Mouse (Mus musculus): Measurements from ENCODE around the gene Pld2.
"Not testable (repeated sequence)": the region's sequence is repeated elsewhere in the genome, so short reads cannot be mapped to it uniquely, and the experiment has no call there.

Gene Pld2

DNA sequence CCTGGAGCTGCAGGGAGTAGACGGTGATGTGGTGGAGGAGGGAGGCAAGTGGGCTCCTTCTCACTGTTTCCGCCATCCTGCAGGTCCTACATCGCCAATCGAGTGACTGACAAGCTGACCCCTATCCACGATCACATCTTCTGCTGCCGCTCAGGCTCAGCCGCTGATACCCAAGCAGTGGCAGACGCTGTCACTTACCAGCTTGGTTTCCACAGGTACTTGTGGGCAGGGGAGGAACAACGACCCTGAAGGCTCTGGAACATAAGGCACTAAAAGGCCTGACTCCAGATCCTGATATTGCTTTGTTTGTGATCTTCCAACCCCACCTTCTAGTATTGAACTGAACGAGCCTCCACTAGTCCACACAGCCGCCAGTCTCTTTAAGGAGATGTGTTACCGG, 13.7 kb upstream of the Pld2 start:
- no peak for DNase-seq

DNA sequence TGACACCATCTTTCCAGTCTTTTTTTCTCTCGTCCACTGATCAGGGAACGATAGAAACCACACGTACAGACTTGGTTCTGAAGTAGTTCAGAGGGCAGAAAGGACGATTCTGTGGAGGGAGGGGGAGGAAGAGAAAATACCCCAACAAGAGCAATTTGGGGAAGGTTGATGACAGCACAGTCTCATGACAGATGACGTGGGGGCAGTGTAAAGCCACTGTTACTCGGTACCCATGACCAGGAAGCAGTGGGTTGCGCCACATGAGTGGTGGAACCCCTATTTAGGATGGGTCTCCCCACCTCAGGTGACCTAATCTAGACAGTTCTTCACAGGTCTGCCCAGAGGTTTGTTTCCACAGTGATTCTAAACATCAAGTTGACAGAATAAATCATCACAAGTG, 11.3 kb upstream of the Pld2 start:
- no peak for DNase-seq

DNA sequence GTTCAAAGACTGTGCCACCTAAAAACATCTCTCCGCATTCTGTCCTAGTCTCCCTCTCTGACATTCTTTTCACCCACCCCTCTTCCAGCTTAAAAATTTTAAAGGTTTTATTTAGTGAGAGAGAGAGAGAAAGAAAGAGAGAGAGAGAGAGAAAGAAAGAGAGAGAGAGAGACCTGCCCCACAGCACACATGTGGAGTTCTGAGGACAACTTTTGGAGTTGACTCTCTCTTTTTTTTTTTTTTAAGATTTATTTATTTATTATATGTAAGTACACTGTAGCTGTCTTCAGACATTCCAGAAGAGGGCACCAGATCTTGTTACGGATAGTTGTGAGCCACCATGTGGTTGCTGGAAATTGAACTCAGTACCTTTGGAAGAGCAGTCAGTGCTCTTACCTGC, 8.8 kb upstream of the Pld2 start:
- DNase-seq = not testable (repeated sequence)

DNA sequence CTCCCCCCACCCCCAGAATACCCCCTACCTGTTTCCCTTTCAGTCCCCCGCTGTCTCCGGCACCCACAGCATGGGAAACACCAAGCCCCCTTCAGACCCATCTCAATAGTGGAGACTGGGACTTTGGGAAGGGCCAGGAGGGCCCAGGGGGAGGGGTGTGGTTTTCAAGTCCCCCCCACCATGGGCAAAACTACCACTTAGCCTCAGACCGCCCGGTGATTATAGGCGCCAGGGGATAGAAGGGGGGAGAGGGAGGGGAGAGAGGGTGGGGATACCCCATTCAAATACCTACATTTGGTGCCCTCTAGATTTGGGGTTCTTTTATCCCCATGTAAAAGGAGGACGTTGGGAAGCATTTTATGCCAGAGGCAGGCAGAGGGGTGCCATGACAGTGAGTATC, 7.0 kb upstream of the Pld2 start, which contains the start of gene Gm40193:
Gm40193 (minus strand) TSS at position 101 of the 400 bp plus-strand sequence.
- no peak for DNase-seq

DNA sequence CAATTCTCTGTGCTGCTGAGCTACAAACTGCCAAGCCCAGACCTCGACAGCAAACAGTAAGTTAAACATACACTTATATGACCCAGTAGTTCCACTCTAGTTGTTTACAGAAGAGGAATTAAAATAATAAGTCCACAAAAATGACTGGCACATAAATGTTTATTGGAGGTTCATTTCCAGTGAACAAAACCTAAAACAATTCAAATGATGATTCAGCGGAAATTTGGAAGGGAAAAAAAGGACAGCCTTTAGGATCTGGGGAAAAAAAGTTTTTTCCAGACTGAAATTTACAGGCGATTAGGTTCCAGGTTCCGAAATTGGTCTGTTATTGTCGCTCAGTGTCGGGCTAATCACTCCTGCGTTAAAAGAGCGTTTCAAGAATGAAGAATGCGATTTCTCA, 441 bp upstream of the Pld2 start:
- DNase-seq = no peak

DNA sequence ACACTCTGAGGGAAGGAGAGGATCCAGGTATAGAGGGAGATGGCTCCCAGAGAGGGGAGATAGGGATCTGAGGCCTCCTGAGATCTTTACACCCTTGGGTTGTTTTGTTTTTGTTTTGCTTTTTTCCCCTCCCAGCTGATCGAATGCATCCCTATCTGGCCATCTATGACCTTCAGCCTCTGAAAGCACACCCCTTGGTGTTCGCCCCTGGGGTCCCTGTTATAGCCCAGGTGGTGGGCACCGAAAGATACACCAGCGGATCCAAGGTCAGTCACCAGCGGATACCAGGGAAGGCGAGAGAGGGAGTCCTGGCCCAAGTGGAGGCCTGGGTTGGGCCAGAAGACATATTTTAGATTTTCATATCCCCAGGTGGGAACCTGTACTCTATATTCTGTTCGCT, 1.1 kb downstream of the Pld2 start:
- no peak for DNase-seq

DNA sequence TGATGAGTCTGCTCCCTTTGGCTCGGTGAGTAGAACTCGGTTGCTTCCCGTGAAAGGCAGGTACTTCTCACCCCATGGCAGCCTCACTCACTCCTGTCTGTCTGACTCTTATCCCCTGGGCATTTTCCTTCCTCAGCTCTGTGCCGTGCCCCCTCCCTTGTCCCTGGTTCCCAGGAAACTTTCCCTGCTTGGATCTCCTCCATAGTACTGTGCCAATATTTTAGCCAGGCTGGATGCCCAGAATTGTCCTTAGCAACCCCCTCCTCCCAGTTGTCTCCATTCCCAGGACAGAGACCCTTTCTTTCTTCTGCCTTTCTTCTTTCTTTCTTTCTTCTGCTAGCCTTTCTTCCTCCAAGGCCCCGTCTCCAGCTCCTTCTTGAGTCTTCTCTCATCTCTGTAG, 1.6 kb downstream of the Pld2 start:
- peak; percentile 41 to 51 for DNase-seq

DNA sequence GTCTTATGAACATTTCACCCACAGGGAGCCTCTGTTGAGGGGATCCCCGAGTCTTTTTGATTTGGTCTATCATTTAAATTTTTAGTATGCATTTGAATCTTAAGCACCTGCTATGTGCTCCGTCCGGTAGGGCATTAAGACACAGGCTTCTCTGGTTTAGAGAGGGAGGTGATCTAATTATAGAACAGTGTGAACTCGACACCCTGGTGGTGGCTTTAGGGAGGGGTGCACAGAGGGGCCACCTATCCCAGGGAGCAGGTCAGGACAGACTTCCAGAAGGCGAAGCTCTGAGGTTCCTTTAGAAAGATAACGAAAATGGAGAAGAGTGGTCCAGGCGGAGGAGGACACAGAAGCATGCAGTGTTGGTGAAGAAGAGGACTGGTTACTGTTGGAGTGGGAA, 4.6 kb downstream of the Pld2 start:
- no peak for DNase-seq

DNA sequence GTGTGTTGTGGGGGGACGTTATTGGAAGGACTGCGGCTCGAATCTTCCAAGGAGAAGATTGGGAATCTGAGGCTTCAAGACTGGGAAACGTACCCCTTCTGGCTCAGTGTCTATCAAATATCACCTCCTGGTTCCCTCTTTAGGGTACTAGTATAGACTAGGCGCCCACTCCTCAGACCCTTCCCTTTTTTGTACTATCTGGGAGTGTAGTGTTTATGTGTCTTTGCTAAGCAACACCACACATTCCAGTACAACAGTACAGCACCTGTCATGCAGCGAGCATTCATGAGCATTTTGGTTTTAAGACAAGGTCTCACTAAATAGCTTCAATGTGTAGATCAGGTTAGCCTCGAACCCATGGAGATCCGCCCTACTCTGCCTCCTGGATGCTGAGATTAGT, 11.7 kb downstream of the Pld2 start:
- no peak for DNase-seq

DNA sequence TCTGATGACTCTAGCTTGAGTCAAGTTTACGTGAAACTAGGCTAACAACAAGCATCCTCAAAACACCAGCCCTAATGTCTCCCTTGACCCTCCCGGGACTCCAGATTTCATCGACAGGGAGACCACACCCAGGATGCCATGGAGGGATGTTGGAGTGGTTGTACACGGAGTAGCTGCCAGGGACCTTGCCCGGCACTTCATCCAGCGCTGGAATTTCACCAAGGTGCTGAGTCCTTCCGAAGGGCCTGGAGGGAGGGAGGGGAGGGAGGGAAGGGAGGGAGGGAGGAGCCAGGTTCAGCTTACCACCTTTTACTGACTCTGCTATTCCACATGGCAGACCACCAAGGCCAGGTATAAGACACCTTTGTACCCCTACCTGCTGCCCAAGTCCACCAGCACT, 14.1 kb downstream of the Pld2 start:
- no peak for DNase-seq

DNA sequence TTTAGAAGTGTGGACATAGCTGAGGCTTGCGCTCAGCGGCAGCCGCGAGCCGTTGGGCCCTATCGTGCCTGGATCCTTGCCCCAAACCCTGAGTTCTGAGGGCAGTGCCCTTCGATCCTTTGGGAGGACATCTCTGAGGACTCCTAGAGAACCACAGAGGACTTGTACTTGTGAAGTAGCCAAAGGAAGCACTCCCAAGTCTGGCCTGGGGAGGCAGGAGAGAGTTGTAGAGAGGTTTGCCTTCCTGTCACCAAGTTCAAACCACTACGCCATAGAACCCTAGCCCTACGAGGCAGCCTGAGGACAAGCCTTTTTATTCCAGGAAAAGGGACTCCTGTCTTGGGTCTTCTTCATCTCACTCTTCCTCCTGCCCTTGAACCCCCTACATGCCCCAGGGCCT, 17.7 kb downstream of the Pld2 start:
- no peak for DNase-seq

DNA sequence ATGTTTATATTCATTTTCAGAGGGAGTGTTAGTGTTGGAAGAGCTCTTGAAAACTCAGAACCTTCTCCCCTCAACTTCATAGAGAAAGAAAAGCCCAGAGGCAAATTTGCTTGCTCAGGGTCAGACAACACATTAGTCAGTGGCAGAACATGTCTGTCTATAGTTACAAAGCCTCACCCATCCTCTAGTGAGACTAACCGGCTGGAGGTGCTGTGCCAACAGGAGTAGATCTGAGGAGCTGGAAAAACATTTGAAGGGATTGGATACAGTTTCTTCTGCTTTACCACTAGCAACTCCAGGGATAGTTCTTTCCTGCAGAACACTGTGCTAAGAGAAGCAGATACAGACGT, 22.0 kb downstream of the Pld2 start:
- DNase-seq = no peak

DNA sequence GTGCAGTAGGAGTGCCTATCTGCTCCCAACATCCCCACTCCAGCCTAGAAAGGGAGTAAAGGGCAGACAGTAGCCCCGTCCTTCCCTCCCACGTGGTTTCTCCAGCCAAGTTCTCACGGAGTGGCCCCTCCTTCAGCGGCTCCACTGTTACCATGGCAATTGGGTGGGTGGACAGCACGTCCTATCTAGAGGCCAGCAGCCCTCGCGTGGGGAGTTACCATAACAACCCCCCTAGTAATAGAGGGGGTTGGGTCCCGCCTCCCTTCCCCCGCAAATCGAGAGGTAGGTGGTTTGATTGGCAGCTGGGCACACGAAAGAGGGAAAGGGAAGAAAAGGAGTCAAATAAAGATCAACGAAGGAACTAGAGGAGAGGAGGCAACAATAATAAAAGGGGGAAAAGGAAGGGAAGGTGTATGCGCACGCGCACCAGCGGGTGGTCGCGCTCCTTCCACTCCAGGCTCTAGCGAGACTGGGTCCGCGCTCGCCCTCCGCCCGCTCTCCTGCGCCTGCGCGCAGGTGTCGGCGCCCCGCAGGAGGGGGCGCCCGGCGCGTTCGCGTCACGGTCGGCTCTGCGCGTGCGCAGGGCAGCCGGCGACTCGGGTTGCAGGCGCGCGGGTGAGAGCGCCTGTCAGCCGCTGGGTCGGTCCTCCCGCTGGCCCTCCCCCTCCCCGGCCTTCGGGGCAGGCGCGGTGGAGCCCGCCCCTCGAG, 22.6 kb downstream of the Pld2 start, which contains the start of gene Mink1:
Mink1 (plus strand) TSS at position 595 of the 708 bp plus-strand sequence.
- DNase-seq = peak; percentile 93 to 95

DNA sequence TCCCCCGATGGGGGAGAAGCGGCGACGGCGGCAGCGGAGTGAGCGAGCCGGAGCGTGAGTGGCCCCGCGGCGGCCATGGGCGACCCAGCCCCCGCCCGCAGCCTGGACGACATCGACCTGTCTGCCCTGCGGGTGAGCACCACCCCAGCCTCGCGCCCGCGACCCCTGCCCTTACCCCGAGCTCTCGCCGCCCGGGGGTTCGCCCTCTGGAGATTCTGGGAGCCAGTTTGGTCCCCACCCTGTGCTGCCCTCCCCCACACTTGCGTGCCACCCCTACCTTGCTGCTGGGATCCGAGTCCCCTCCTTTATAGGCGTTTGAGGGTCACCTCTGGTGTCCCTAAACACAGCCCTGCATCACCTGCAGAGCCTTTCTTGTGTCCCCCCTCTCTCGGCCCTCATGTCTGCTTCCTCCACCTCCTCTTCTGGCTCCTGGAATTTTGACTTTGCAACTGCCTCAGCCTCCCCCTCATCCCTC, 23.2 kb downstream of the Pld2 start:
- DNase-seq = no peak

DNA sequence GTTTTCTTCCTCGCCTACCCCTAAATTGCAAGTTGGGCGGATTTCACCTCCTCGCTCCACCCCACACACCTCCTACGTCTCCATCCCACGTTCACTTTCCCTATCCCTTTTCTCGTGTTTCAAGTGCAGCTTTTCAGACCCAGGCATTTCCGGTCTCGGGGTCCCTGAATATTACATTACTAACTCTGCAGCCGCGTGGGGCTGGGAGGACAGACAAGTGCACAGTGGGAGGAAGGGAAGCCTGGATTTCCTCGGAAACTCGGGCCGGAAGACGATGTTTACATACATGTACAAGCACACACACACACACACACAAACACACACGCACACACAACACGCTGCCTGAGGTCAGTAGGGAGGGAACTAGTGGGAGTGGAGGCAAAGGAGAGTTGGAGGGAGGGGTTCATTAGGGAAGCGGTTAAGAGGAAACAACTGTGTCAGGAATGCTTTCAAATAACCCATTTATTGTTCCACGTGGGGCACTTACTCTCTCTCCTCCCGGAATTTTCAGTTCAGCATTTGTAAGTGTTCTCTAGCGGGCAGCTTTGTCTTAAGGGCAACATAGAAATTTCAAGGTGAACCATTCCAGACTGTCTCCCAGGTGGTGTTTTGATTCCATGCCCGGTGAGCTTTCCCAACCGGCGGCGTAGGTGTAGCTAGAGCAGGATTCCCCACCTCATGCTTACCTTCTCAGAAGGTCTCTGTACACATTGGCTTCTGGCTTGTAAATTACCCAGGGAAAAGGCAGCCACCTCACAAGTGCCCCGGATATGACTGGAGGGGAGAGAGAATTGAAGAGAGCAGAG, 23.8 kb downstream of the Pld2 start:
- peak; percentile 39 to 54 for DNase-seq

DNA sequence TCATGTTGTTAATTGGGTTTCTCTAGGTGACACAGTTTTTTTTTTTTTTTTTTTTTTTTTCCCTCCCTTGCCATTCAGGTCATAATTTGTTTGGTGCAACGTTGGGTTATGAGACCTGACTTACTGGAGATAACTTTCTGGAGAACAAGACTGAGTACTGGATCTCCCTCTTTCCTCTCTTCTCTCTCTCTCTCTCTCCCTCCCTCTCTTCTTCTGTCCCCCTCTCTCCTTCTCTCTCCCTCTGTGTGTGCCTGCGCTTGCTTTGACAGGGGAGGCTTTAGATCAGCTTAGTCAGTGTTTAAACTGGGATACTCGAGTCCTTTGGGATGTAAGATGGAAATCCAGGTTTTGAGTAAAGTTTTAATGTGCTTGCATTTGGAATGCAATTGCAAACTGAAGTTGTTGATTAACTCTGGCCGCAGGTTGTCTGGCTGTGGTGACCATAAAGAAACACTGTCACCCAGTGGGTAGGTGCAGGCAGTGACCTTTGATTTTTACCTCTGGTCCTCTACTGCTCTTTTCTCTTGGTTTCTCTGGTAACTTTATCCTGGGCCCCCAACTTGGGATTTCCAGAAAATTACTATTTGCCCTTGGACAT, 24.5 kb downstream of the Pld2 start:
- no peak for DNase-seq

DNA sequence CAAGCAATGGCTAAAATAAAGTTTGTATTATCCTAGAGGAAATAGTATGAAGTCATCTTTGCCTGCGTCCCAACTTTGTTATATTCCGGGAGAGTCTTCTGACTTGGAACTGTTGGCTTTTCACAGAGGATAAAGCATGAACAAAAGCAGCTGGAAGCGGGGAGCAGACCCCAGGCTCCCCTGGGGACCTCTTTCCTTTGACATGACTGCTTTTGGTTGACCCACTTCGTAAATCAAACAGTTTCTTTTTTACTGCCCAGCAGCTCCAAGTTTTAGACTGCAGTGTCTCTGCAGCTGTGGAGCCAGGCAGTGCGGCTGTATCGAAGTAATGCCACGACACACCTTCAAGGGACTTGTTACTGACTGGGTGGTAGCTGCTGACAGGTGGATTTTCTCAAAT, 26.7 kb downstream of the Pld2 start:
- no peak for DNase-seq

DNA sequence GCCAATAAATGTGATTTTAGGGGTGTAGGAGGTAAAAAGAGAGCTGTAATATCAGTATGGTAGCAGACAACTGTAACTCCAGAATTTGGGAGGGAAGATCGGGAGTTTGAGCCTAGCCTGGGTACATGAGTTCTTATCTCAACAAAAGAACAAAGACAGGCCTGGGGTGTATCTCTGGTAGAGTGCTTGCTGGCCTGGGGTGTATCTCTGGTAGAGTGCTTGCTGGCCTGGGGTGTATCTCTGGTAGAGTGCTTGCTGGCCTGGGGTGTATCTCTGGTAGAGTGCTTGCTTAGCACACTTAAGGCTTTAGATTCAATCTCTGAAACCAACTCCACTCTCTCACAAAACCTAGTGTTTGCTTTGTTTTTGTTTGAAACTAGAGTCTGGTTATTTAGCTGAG, 30.8 kb downstream of the Pld2 start:
- DNase-seq = not testable (repeated sequence)

DNA sequence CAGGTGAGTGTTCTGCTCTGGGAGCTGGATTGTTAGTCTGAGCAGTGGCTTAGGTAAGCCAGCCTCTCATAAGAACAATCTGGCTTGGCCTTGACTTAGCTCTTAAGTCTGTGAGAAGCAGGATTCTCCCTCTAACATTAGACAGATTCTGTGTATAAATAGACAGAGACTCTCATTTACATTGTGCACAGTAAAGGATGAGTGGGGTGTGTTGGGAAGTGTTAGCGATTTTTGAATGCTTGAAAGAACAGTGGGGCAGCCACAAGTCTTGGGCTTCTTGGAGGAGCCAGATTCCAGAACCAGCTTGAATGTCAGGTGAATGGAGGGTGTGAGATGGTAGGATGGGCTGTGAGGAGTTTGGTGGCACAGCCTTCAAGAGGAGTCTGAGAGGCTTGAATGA, 31.8 kb downstream of the Pld2 start:
- no peak for DNase-seq

DNA sequence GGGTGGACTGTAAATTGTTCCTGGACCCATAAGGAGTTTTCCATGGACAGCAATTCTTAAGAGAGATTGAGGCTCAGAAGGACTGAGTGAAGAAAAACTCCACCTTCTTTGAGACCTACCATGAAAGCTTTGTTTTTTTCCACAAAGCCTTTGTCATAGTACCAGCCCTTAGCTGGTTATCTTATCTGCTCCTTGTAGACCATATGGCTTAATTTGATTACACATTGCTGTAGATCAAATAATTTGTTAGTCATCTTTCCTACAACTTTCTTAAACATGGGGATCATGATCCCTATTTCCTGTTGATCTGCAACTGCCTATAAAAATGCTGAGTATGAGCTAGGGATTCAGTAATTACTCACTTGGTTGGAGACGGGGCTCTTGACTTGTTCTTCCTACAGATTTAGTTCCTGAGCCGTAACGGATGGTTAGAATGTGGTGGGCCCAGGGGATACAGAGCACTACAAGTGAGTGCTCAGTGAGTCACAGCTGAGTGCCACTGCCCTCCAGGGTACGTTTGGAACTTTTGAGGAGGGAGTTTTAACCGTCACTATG, 32.6 kb downstream of the Pld2 start:
- DNase-seq = no peak

DNA sequence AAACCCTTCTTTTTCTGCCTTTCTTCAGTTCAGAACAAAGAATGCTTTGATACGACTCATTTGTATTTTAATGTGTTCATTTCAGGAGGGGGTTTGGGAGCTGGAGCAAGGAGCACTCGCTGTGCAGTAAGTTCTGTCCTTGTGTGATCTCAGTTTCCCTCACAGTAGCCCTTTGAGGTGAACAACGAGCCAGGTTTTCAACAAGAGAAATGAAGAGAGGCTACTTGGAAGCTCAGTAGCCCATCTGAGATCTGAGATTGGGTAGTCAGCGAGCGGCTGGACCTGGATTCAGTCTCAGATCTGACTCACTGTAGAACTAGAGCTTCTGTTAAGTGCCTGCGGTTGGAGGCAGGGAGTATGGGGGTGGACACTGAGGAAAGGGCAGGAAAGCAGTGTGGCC, 34.0 kb downstream of the Pld2 start:
- DNase-seq = no peak

DNA sequence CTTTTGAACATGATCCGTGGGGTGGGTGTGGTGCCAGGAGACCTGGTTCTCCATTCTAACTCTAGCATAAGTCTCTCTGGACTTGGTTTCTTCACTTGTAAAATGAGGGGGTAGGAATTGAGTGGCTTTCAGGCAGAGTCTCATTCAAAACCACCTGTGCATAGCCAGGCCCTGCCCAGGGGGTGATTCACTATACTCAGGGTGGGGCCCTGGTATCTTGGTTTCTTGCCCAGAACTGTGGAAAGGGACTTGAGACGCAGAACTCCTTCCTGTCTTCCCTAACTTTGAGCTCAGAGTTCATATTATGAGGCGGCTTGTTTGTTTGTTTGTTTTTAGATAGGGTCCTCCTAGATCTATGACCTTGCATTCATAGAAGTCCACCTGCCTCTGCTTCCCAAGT, 37.3 kb downstream of the Pld2 start:
- no peak for DNase-seq

DNA sequence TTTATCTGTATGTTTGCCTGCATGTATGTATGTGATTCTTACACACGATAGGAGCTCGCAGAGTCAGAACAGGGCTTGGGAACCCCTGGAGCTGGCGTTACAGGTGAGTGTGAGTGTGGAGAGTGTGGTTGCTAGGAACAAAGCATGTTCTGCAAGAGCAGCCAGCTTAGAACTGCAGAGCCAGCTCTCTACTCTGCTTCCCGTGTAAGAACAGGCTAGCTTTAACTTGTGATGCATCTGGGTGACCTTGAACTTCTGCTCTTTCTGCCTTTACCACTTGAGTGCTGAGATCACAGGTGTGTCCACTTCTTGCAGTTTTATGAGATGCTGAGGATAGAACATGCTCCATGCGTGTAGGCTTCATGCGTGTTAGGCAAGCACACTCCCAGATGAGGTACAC, 39.1 kb downstream of the Pld2 start:
- no peak for DNase-seq

All from cerebellum, postnatal 10 days (tissue).